Mouse (Mus musculus) intestine, embryonic 16.5 days (tissue): ENCODE measurements at regions not wholly inside any gene's neighbourhood (a gene's known extent, or its start where the extent isn't known, plus 50 kb on each side); places are given as distances from the start of the nearest gene placed in this dataset.
A peak's percentile ranks its signal among the peaks of the same experiment; 100 is the strongest.
"Not testable (repeated sequence)": the region's sequence is repeated elsewhere in the genome, so short reads cannot be mapped to it uniquely, and the experiment has no call there.

ENCODE experiments used
- ATAC-seq: fragments of 200-750 bp; cut with Nextera tagmentation; 2 replicates; pipeline ENCODE4 v1.8.0; 2017; ENCODE audit warnings: moderate TSS enrichment, moderate library complexity
- H3K27ac ChIP-seq: fragments of 300-500 bp; sonication (generic); 2 replicates; pipeline ENCODE4 v1.5.1; 2014; ENCODE audit warnings: mild to moderate bottlenecking, low read length
- H3K27me3 ChIP-seq: fragments of 300-500 bp; sonication (generic); replicated peaks from 2 replicates; pipeline ENCODE4 v1.6.1; 2014; ENCODE audit warnings: low read length, control low read depth, mixed read lengths; ENCODE audit not compliant: control insufficient read depth, insufficient read depth
- H3K36me3 ChIP-seq: fragments of 300-500 bp; sonication (generic); 2 replicates; pipeline ENCODE4 v1.6.1; 2014; ENCODE audit warnings: low read length, control low read depth; ENCODE audit not compliant: control insufficient read depth, insufficient read depth
- H3K4me1 ChIP-seq: fragments of 300-500 bp; sonication (generic); 2 replicates; pipeline ENCODE4 v1.6.1; 2014; ENCODE audit warnings: low read length, control low read depth, mixed read lengths; ENCODE audit not compliant: control insufficient read depth, insufficient read depth
- H3K4me2 ChIP-seq: fragments of 300-500 bp; sonication (generic); 2 replicates; pipeline ENCODE4 v1.6.1; 2014; ENCODE audit warnings: low read depth, low read length, control low read depth
- H3K4me3 ChIP-seq: fragments of 300-500 bp; sonication (generic); 2 replicates; pipeline ENCODE4 v1.5.1; 2014; ENCODE audit warnings: mild to moderate bottlenecking, low read length
- H3K9ac ChIP-seq: fragments of 300-500 bp; sonication (generic); 2 replicates; pipeline ENCODE4 v1.6.1; 2014; ENCODE audit warnings: low read depth, low read length
- H3K9me3 ChIP-seq: fragments of 300-500 bp; sonication (generic); 2 replicates; pipeline ENCODE4 v1.6.1; 2016; ENCODE audit warnings: low read length, control low read depth; ENCODE audit not compliant: control insufficient read depth
- WGBS: fragments of 180-500 bp; shearing (Covaris S2); extraction: QIAGEN DNeasy Blood & Tissue Kit; methylation state at CpG from one replicate; pipeline ENCODE4 v1.1.7; 2014; 5-methylcytosine and 5-hydroxymethylcytosine counted together

DNA sequence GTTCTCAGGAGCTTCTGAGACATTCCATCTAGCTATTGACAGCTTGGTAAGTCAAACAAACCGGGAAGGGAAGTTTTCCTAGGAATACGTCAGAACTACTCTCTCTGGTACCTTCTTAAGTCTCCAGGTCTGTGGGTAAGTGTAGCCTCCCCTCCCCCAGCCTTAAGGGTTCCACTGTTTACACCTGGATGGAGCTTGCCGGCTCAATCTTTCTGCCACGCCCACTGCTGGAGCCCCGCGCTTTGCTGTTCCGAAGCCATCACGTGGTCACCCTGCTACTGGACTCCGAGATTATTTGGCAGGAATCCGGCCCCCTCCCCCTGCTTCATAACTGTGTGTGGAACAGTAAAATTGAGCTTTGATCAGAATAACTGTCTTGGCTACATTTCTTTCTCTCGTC is 87.6 kb upstream of the Dlg1 start:
- not testable (repeated sequence) for H3K9ac ChIP-seq, H3K9me3 ChIP-seq, ATAC-seq, H3K36me3 ChIP-seq, H3K4me3 ChIP-seq, H3K27ac ChIP-seq, H3K27me3 ChIP-seq, H3K4me1 ChIP-seq
- H3K4me2 ChIP-seq = 0 out of 2 replicates have a peak overlapping the region, but pooled peaks have one; percentile 30
- 17% methylated on average over 11 of the region's 11 CpGs for whole genome bisulfite sequencing

DNA sequence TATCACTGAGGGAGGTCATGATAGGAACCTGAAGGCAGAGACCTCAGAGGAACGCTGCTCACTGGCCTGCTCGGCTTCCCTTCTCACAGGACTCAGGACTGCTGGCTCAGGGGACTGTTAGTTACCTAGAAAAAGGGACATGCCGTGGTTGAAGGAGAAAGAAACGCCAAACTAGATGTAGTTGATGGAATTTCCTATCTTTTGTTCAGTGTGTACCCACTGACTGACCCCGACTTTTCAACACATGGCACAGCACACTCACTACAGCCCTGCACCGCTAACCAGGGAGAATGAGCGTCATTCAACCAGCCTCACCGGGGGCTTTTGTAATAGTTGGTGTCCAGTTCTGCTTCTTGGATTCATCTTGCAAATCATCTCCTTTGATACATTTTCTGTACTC is 86.8 kb upstream of the Dlg1 start:
- H3K9me3 ChIP-seq = no peaks in the 10 kb centered on the region
- WGBS = 50% methylated on average over 8 of the region's 8 CpGs
- H3K9ac ChIP-seq = no peak overlapping the region
- ATAC-seq = no peak
- H3K36me3 ChIP-seq = no peaks in the 10 kb centered on the region
- no peak overlapping the region for H3K27ac ChIP-seq
- H3K27me3 ChIP-seq = no peaks in the 10 kb centered on the region
- no peak overlapping the region for H3K4me2 ChIP-seq
- H3K4me3 ChIP-seq = no peak overlapping the region
- H3K4me1 ChIP-seq = no peaks in the 10 kb centered on the region; the same call in 1 of the 2 replicates

GRCm38 (mm10) chr16:31577347-31577746 is 85.9 kb upstream of the Dlg1 start:
- WGBS = 64% methylated on average over 7 of the region's 7 CpGs

DNA sequence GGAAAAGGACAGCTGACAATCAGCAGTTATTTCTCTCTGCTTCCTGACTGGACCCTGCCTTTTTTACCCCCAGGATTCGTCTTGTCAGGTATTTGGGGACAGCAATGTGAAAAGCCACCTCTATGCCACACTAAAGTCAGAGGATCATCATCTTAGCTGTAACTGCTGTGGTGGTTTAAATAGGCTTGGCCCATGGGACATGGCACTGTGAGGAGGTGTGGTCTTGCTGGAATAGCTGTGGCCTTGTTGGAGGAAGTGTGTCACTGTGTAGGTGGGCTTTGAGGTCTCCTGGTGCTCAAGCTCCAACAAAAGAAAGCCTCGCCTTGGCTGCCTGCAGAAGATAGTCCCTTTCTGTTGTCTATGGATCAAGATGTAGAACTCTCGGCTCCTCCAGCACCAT is 83.9 kb upstream of the Dlg1 start:
- no peaks in the 10 kb centered on the region for H3K9me3 ChIP-seq
- H3K9ac ChIP-seq = no peak overlapping the region
- WGBS = 82% methylated on average over 3 of the region's 3 CpGs
- no peak overlapping the region for H3K4me2 ChIP-seq
- no peak for ATAC-seq
- no peaks in the 10 kb centered on the region for H3K27me3 ChIP-seq
- no peaks in the 10 kb centered on the region; the same call in 1 of the 2 replicates for H3K4me1 ChIP-seq
- H3K36me3 ChIP-seq = no peaks in the 10 kb centered on the region
- H3K4me3 ChIP-seq = no peak overlapping the region
- no peak overlapping the region for H3K27ac ChIP-seq

More at GRCm38 (mm10) chr16:31577347-31577746, 85.9 kb upstream of the Dlg1 start:
- no peaks in the 10 kb centered on the region for H3K9me3 ChIP-seq
- no peak overlapping the region for H3K4me3 ChIP-seq
- H3K4me2 ChIP-seq = no peak overlapping the region
- no peak overlapping the region for H3K27ac ChIP-seq
- no peaks in the 10 kb centered on the region for H3K27me3 ChIP-seq
- no peaks in the 10 kb centered on the region for H3K36me3 ChIP-seq
- no peaks in the 10 kb centered on the region; the same call in 1 of the 2 replicates for H3K4me1 ChIP-seq
- no peak overlapping the region for H3K9ac ChIP-seq
- ATAC-seq = no peak

- no peak overlapping the region for H3K4me3 ChIP-seq
- WGBS = 91% methylated on average over 6 of the region's 6 CpGs
- H3K4me2 ChIP-seq = no peak overlapping the region
- H3K36me3 ChIP-seq = no peaks in the 10 kb centered on the region
- H3K9ac ChIP-seq = no peak overlapping the region
- no peaks in the 10 kb centered on the region for H3K27me3 ChIP-seq
- H3K9me3 ChIP-seq = no peaks in the 10 kb centered on the region
- no peak for ATAC-seq
- no peaks in the 10 kb centered on the region; the same call in 1 of the 2 replicates for H3K4me1 ChIP-seq
- no peak overlapping the region for H3K27ac ChIP-seq
These were observed 82.5 kb upstream of the Dlg1 start for GRCm38 (mm10) chr16:31580779-31581178.

DNA sequence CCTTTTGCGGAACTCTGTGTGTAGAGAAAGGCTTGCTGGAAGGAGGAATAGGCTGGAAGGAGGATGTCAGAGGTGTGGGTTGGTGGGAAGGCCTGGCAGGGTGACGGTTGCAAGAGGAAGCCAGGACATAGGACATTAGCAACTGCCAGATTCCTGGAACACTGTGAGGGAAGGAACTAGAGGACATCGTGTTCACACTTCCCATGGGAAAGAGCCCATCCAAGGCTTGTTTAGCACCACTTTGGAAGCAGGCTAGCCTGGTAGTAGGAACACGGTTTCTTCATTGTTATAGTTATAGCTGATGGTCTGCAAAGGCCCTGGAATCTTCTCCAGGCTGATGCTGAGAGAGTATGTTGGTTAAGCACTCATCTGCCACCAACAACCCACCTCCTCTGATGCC is 80.4 kb upstream of the Dlg1 start:
- Histone ChIP-seq H3K9ac (no peak overlapping the region), H3K4me3 (no peak overlapping the region), H3K36me3 (no peaks in the 10 kb centered on the region), H3K27ac (no peak overlapping the region), H3K9me3 (no peaks in the 10 kb centered on the region), H3K27me3 (no peaks in the 10 kb centered on the region), H3K4me1 (no peaks in the 10 kb centered on the region), H3K4me2 (no peak overlapping the region)
- 86% methylated on average over 4 of the region's 4 CpGs for WGBS
- ATAC-seq = no peak

- H3K36me3 ChIP-seq = no peaks in the 10 kb centered on the region
- no peak for ATAC-seq
- H3K9me3 ChIP-seq = no peaks in the 10 kb centered on the region
- no peak overlapping the region for H3K4me3 ChIP-seq
- H3K27ac ChIP-seq = no peak overlapping the region
- H3K27me3 ChIP-seq = no peaks in the 10 kb centered on the region
- H3K4me2 ChIP-seq = no peak overlapping the region
- H3K4me1 ChIP-seq = no peaks in the 10 kb centered on the region
- WGBS = 81% methylated on average over 2 of the region's 2 CpGs
- no peak overlapping the region for H3K9ac ChIP-seq
These were observed 79.6 kb upstream of the Dlg1 start for GRCm38 (mm10) chr16:31583627-31584026.

DNA sequence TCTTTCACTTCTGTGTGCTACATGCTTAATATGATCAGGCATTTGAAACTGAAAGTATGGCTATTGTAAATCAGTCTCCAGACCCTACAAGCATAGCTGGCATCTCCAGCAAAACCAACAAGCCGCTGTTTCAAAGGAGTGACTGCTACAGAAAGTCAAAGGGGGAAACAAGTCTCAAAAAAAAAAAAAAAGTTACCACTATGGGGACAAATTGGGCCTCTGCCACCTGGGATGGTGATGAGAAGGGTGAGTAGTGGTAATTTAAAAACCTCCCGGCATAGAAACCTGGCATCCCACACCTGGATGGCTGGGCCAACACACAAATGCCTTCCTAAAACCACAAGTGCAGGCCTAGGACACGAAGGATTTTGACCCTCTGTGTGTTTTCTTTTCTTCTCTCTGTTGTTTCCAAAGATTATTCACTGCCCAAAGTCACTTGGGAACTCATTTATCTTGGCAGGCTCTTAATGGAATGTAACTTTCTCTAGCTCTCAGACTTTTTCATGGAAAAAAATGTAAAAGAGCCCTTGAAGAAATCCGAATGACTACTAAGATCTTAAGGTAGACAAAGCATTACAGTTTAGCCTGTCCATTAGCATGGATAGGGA is 78.9 kb upstream of the Dlg1 start:
- H3K4me2 ChIP-seq = no peak overlapping the region
- H3K27ac ChIP-seq = no peak overlapping the region
- H3K36me3 ChIP-seq = no peaks in the 10 kb centered on the region
- 75% methylated on average over 4 of the region's 4 CpGs for WGBS
- no peaks in the 10 kb centered on the region for H3K9me3 ChIP-seq
- H3K9ac ChIP-seq = no peak overlapping the region
- no peak for ATAC-seq
- H3K27me3 ChIP-seq = no peaks in the 10 kb centered on the region
- no peak overlapping the region for H3K4me3 ChIP-seq
- H3K4me1 ChIP-seq = no peaks in the 10 kb centered on the region

GRCm38 (mm10) chr16:31587036-31587435 is 76.2 kb upstream of the Dlg1 start:
- H3K4me2 ChIP-seq = no peak overlapping the region
- no peaks in the 10 kb centered on the region for H3K36me3 ChIP-seq
- no peak overlapping the region for H3K27ac ChIP-seq
- no peaks in the 10 kb centered on the region for H3K27me3 ChIP-seq
- H3K9ac ChIP-seq = no peak overlapping the region
- H3K9me3 ChIP-seq = no peaks in the 10 kb centered on the region
- WGBS = 64% methylated on average over 1 of the region's 1 CpGs
- ATAC-seq = no peak
- peaks cover 5% of the 10 kb centered on the region for H3K4me1 ChIP-seq
- H3K4me3 ChIP-seq = no peak overlapping the region

DNA sequence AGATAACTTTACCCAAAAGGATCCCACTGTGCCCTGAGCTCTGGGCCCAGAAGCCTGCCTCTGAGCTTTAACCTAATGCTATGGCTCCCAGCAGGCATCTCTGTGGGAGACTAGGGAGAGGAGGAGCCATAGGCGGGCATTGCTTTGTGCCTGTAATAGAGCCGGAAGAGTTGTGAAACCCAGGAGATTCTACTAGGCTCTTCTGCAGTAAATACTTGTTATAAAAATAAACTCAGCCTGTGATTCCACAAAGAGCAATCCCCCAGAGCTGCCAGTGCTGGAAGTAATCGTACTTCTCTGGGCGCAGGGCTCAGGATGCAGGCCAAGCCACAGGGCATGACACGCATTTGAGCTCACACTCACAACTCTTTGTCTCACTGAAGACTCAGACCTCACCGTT is 73.7 kb upstream of the Dlg1 start:
- 45% methylated on average over 6 of the region's 6 CpGs for WGBS

More for the DNA sequence above, 73.7 kb upstream of the Dlg1 start:
- Histone ChIP-seq H3K9me3 (no peaks in the 10 kb centered on the region), H3K4me1 (peaks cover 24% of the 10 kb centered on the region), H3K27me3 (no peaks in the 10 kb centered on the region), H3K9ac (no peak overlapping the region), H3K4me2 (no peak overlapping the region), H3K36me3 (no peaks in the 10 kb centered on the region), H3K27ac (no peak overlapping the region), H3K4me3 (no peak overlapping the region)
- ATAC-seq = no peak
